Mouse (Mus musculus): ENCODE results near the gene Nt5c1b. TPM values are rescaled to one million over a fixed set of nuclear protein-coding genes. Genes with fewer than 3 reads are reported as not detected.

Nt5c1b gene
- total RNA-seq, 2 experiments from 2014 or later: not detected

DNA sequence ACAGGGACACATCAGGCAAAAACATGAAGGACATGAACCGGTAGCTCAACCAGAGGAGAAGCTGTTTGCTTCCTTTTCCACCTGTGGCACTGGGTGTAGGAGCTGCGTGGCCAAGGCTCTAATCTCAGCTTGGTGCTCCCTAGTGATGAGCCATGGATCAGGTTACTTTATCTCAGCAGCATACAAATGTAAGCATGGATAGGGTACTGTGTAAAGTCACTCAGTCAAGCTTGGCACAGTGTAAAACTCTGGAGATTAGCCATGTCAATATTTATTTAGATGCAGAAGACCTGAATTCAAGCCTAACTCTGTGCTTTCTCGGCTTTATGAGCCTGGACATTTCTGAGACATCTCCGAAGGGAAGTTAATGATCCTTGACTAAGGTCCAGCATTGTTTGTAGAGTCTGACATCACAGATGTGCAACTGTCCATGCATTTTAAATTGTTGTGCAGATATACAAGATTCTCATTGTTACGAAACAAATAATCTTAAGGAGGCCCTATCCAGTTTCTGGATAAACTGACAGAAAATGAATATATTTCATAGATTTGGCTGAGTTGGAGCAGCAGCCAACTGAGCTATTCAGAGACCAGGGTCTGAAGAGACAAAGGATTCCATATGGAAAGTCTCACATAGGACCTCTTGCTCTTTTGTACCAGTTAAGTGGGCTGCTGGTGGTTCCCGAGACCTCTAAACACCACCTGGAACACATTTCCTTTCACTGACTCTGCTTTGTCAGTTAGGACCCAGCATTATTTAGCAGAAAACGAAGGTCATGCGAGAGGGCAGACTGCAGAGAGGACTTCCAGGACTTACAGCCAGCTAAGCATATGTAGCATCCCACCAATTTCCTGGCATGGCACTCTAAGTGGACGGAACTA lies 56.5 kb downstream of the Nt5c1b start:
- Histone ChIP-seq H3K4me3 (no peak overlapping the region), H3K27ac (no peak overlapping the region)
- DNase-seq: no peak
- TF ChIP-seq CTCF (IDR thresholded peaks at IDR 0.05): no peak
- intact Hi-C loops (cut with DNase I): no loop called here

DNA sequence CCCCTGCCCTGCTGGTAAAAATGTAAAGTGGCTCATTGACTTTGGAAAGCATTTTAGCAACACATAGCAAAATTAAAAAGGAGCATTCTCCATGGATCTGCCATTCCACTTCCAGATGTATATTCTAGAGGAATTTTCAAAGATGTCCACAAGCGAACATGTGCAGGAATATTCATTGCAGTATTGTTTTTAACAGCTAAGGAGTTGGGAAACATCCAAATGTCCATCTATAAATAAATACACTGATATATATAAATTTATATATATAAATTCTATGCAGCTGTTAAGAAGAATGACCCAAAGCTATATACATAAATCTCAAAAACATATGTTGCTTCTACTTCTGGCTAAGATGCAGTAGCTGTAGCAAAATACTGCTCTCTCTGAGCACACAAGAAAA lies 61.2 kb downstream of the Nt5c1b start:
- no peak for TF ChIP-seq CTCF (IDR thresholded peaks at IDR 0.05)
- intact Hi-C loops (cut with DNase I): loop anchor here (10.0 kb wide), 1 partner anchor 206 kb away; no protein-coding TSS in a partner anchor
- no peak for DNase-seq
- Histone ChIP-seq H3K27ac (no peak overlapping the region), H3K4me3 (no peak overlapping the region)

DNA sequence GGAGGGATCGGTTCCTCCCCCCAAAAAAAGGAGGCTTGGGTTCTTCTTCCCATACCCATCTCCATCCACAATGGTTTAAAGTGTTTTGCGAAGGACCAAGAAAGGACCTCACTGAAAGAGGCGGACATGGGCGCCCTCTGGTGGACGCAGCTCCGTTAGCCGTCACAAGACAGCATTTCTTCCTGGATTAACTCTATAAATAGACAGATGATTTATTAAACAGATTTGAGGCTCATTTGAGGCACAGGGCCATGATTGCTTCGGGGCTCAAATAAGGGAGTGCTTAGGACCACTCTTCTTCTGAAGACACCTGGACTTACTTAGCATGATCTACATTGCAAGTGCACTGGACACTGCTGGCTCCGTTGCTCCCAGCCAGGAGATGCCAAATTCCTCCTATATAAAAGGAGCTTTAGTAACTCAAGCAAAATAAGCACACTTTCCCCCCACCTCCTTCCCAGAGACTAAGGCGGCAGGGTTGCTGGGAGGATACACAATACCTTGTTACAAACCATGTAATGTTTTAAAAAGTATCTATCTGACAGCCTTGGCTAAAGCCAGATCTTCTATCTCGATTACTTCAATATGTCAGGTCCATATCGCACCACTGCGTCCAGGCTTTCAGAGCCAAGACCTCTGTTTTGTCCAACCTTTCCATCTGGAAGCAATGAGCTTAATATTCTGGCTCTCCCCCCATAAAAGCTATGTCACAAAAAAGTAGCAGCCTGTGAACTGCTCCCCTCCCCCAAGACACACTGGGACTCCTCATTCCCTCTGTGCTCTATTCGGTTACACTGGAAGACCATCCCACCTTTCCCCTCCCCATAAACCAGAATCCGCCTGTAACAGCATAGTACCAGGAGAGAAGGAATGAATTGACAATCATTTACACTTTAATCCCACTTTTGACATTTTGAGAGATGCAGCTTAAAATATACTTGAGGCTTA lies 68.6 kb downstream of the Nt5c1b start:
- H3K4me3 ChIP-seq: no peak overlapping the region
- peak; percentile 89 for TF ChIP-seq CTCF (IDR thresholded peaks at IDR 0.05)
- intact Hi-C loops (cut with DNase I): loop anchor here (1.0 to 10.0 kb wide), 5 partner anchors 46 to 1386 kb away; partner anchors contain the start of genes Osr1 and Rdh14
- DNase-seq: peak; percentile 86
- H3K27ac ChIP-seq: peak overlapping the region; percentile 35; the same call in 1 of the 2 replicates

Other genes with a start within 250 kb of the Nt5c1b start
- gene Rdh14, start 20.8 kb downstream of the Nt5c1b start, total RNA-seq (2021): 10 to 100 TPM; 35.7 to 50.7 TPM